19 mouse cellular contexts compared by ENCODE assay signal in genomic region chr4:101669811-101670210, GRCm38 (mm10).
"Had no signal": no experiment of that assay in that cellular context is flagged by ENCODE, and none has a peak within 500 bp of the region (broad histone marks: within the 10 kb centered on the region; RNA-seq: fewer than 3 reads in every experiment).

No protein-coding gene starts in this region.

- H3K27me3 ChIP-seq: kidney, embryonic 15.5 days; limb, embryonic 13.5 days; liver, embryonic 12.5 days; liver, embryonic 15.5 days; lung, embryonic 15.5 days; megakaryocyte, embryonic 14.5 days; stomach, embryonic 15.5 days had no signal

- H3K4me3 ChIP-seq: kidney, embryonic 15.5 days; limb, embryonic 10.5 days; limb, embryonic 13.5 days; liver, embryonic 12.5 days; liver, embryonic 15.5 days; lung, embryonic 15.5 days; megakaryocyte, embryonic 14.5 days; midbrain, embryonic 10.5 days; stomach, embryonic 15.5 days had no signal

- H3K36me3 ChIP-seq: kidney, embryonic 15.5 days; limb, embryonic 10.5 days; limb, embryonic 13.5 days; liver, embryonic 12.5 days; liver, embryonic 15.5 days; lung, embryonic 15.5 days; midbrain, embryonic 10.5 days; stomach, embryonic 15.5 days had no signal

- ATAC-seq: intestine, postnatal 0 days; liver, embryonic 12.5 days had no signal

- H3K9me3 ChIP-seq: kidney, embryonic 15.5 days; limb, embryonic 10.5 days; liver, embryonic 12.5 days; liver, embryonic 15.5 days; lung, embryonic 15.5 days; midbrain, embryonic 10.5 days; stomach, embryonic 15.5 days had no signal

- H3K9ac ChIP-seq: kidney, embryonic 15.5 days; limb, embryonic 13.5 days; liver, embryonic 12.5 days; liver, embryonic 15.5 days; lung, embryonic 15.5 days; stomach, embryonic 15.5 days had no signal

- H3K27ac ChIP-seq: kidney, embryonic 15.5 days; limb, embryonic 10.5 days; limb, embryonic 13.5 days; liver, embryonic 12.5 days; liver, embryonic 15.5 days; lung, embryonic 15.5 days; midbrain, embryonic 10.5 days; stomach, embryonic 15.5 days had no signal

- H3K4me1 ChIP-seq: kidney, embryonic 15.5 days; limb, embryonic 13.5 days; liver, embryonic 12.5 days; lung, embryonic 15.5 days; megakaryocyte, embryonic 14.5 days; midbrain, embryonic 10.5 days; stomach, embryonic 15.5 days had no signal

- H3K4me2 ChIP-seq: kidney, embryonic 15.5 days; limb, embryonic 13.5 days; liver, embryonic 12.5 days; liver, embryonic 15.5 days; lung, embryonic 15.5 days; stomach, embryonic 15.5 days had no signal

- DNase-seq: kidney, postnatal 10 days; liver; lung, adult 18-20 months; lung, postnatal 10 days; lung, postnatal 36 days; midbrain, embryonic 14.5 days; right cerebral cortex, postnatal 4 days; thymus, adult 18-20 months; thymus, postnatal 36 days had no signal
